Mouse (Mus musculus) limb, embryonic 11.5 days (tissue): Measurements from ENCODE around the gene Rnf167. TPM values are rescaled to one million over a fixed set of nuclear protein-coding genes. Genes with fewer than 3 reads are reported as not detected.

Experiments
- ATAC-seq: fragments of 200-750 bp; cut with Nextera tagmentation; 2 replicates; pipeline ENCODE4 v1.8.0; 2017; ENCODE audit warnings: low read depth; ENCODE audit not compliant: insufficient number of reproducible peaks, low FRiP score, low TSS enrichment
- DNase-seq: peaks from one replicate; pipeline ENCODE4 v3.0.0-alpha.2; 2015; ENCODE audit warnings: low spot score
- H3K27ac ChIP-seq: fragments of 300-500 bp; sonication (generic); replicated peaks from 2 replicates; pipeline ENCODE4 v1.5.1; 2014; ENCODE audit warnings: low read depth, mild to moderate bottlenecking, low read length
- H3K27me3 ChIP-seq: fragments of 300-500 bp; sonication (generic); 2 replicates; pipeline ENCODE4 v1.6.1; 2014; ENCODE audit warnings: mild to moderate bottlenecking, low read length, mixed read lengths; ENCODE audit not compliant: control insufficient read depth, insufficient read depth
- H3K36me3 ChIP-seq: fragments of 300-500 bp; sonication (generic); 2 replicates; pipeline ENCODE4 v1.6.1; 2014; ENCODE audit warnings: mild to moderate bottlenecking, low read length, moderate library complexity, mixed read lengths; ENCODE audit not compliant: control insufficient read depth, insufficient read depth
- H3K4me1 ChIP-seq: fragments of 300-500 bp; sonication (generic); 2 replicates; pipeline ENCODE4 v1.6.1; 2014; ENCODE audit warnings: low read length, mixed read lengths; ENCODE audit not compliant: control insufficient read depth, insufficient read depth
- H3K4me2 ChIP-seq: fragments of 300-500 bp; sonication (generic); 2 replicates; pipeline ENCODE4 v1.6.1; 2014; ENCODE audit warnings: low read depth, mild to moderate bottlenecking, moderate library complexity; ENCODE audit not compliant: severe bottlenecking
- H3K4me3 ChIP-seq: fragments of 300-500 bp; sonication (generic); 2 replicates; pipeline ENCODE4 v1.5.1; 2014; ENCODE audit warnings: low read depth, low read length
- H3K9ac ChIP-seq: fragments of 300-500 bp; sonication (generic); 2 replicates; pipeline ENCODE4 v1.6.1; 2014; ENCODE audit warnings: mild to moderate bottlenecking, low read length
- H3K9me3 ChIP-seq: fragments of 300-500 bp; sonication (generic); 2 replicates; pipeline ENCODE4 v1.6.1; 2016; ENCODE audit warnings: low read length; ENCODE audit not compliant: control insufficient read depth
- WGBS: fragments of 180-500 bp; shearing (Covaris S2); extraction: QIAGEN DNeasy Blood & Tissue Kit; methylation state at CpG from one replicate; pipeline ENCODE4 v1.1.7; 2014; 5-methylcytosine and 5-hydroxymethylcytosine counted together
- polyA plus RNA-seq: library from polyadenylated mRNA; unstranded; fragments of >200 nt; fragmentation: Nextera tagmentation; extraction: Ambion mirVana; gene quantifications from 2 replicates; pipeline ENCODE4 v1.2.1, GENCODE M21; 2014

Rnf167 gene
- polyA plus RNA-seq, 1 experiment from 2014 or later: 99.1 TPM

DNA sequence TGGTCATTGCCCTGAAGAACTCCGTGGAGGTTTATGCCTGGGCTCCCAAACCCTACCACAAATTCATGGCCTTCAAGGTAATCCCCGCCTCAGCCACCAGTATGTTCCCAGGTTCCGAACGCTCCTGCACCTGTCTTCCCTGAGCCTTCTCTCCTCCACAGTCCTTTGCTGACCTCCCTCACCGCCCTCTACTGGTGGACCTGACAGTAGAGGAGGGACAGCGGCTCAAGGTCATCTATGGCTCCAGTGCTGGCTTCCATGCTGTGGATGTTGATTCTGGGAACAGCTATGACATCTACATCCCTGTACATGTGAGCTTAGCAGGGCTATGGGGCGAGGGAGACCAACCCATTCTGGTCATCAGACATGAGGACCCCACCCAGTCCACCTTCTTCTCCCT is 34.5 kb upstream of the Rnf167 start:
- no peak for DNase-seq
- H3K9me3 ChIP-seq: no peaks in the 10 kb centered on the region
- peaks cover 23% of the 10 kb centered on the region for H3K36me3 ChIP-seq
- H3K4me1 ChIP-seq: peaks cover 9% of the 10 kb centered on the region
- 0 out of 2 replicates have a peak, but pooled peaks cover 7% of the 10 kb centered on the region for H3K27me3 ChIP-seq
- H3K4me3 ChIP-seq: no peak overlapping the region
- H3K27ac ChIP-seq: no peak overlapping the region
- H3K4me2 ChIP-seq: no peak overlapping the region
- WGBS: 77% methylated on average over 7 of the region's 7 CpGs
- no peak for ATAC-seq
- no peak overlapping the region for H3K9ac ChIP-seq

- H3K9me3 ChIP-seq: no peaks in the 10 kb centered on the region
- H3K36me3 ChIP-seq: peaks cover 10% of the 10 kb centered on the region
- peak; percentile 66 for DNase-seq
- peaks cover 9% of the 10 kb centered on the region for H3K4me1 ChIP-seq
- H3K27ac ChIP-seq: no peak overlapping the region
- 0 out of 2 replicates have a peak, but pooled peaks cover 7% of the 10 kb centered on the region for H3K27me3 ChIP-seq
- H3K4me2 ChIP-seq: peak overlapping the region; percentile 70
- H3K4me3 ChIP-seq: peak overlapping the region; percentile 25
- 1% methylated on average over 17 of the region's 17 CpGs for WGBS
- peak; percentile 65; the same call in 1 of the 2 replicates for ATAC-seq
- H3K9ac ChIP-seq: peak overlapping the region; percentile 37; the same call in 1 of the 2 replicates
Observed at GRCm38 (mm10) chr11:70615074-70615473, 32.0 kb upstream of the Rnf167 start.

DNA sequence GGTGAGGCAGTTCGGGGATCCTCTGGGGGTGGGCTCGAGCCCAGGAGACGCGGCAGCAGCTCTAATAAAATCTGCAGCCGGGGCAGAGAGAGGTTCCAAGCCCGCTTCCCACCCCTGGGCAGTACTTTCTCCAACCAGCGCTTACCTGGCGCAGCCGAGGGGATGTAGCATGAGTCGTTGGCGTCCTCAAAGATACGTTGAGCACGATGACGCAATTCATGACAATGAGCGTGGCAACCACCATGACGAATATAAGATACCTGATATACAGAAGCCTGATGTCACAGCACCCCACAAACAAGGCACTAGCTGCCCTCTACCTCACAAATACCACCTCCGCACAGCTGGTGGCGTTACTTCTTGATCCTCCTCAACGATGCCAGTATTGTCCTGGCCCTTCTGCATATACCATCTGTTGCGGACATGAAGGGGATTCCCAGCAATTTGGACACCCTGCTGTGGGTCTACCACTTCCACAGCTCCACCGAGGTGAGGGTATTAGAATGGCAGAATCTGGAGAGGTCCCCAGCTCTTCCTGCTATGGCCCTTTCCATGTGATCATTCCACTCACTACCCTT is 31.4 kb upstream of the Rnf167 start, which contains the start of gene 4930544D05Rik:
TSS of gene 4930544D05Rik (plus strand) at position 333 of the 578 bp plus-strand sequence.
- H3K4me1 ChIP-seq: peaks cover 9% of the 10 kb centered on the region
- peak within 1 kb of the TSS; percentile 25 for H3K4me3 ChIP-seq
- DNase-seq: no peak
- ATAC-seq: no peak
- peaks cover 6% of the 10 kb centered on the region for H3K36me3 ChIP-seq
- WGBS: 13% methylated on average over 21 of the region's 21 CpGs
- H3K9me3 ChIP-seq: no peaks in the 10 kb centered on the region
- H3K4me2 ChIP-seq: peak within 1 kb of the TSS; percentile 70
- 0 out of 2 replicates have a peak, but pooled peaks cover 7% of the 10 kb centered on the region for H3K27me3 ChIP-seq
- peak within 1 kb of the TSS; percentile 40; the same call in 1 of the 2 replicates for H3K9ac ChIP-seq
- H3K27ac ChIP-seq: no peak within 1 kb of the TSS

GRCm38 (mm10) chr11:70619101-70619500 is 27.9 kb upstream of the Rnf167 start, which contains the start of gene Chrne:
Gene Chrne (minus strand): TSS chr11:70619216.
- DNase-seq (no peak), ATAC-seq (no peak)
- 0 out of 2 replicates have a peak, but pooled peaks cover 7% of the 10 kb centered on the region for H3K27me3 ChIP-seq
- H3K27ac ChIP-seq: no peak within 1 kb of the TSS
- 37% methylated on average over 1 of the region's 1 CpGs for WGBS
- H3K4me2 ChIP-seq: no peak within 1 kb of the TSS
- no peaks in the 10 kb centered on the region for H3K9me3 ChIP-seq
- no peak within 1 kb of the TSS for H3K9ac ChIP-seq
- peaks cover 9% of the 10 kb centered on the region for H3K4me1 ChIP-seq
- no peak within 1 kb of the TSS; the same call in 1 of the 2 replicates for H3K4me3 ChIP-seq
- no peaks in the 10 kb centered on the region for H3K36me3 ChIP-seq

DNA sequence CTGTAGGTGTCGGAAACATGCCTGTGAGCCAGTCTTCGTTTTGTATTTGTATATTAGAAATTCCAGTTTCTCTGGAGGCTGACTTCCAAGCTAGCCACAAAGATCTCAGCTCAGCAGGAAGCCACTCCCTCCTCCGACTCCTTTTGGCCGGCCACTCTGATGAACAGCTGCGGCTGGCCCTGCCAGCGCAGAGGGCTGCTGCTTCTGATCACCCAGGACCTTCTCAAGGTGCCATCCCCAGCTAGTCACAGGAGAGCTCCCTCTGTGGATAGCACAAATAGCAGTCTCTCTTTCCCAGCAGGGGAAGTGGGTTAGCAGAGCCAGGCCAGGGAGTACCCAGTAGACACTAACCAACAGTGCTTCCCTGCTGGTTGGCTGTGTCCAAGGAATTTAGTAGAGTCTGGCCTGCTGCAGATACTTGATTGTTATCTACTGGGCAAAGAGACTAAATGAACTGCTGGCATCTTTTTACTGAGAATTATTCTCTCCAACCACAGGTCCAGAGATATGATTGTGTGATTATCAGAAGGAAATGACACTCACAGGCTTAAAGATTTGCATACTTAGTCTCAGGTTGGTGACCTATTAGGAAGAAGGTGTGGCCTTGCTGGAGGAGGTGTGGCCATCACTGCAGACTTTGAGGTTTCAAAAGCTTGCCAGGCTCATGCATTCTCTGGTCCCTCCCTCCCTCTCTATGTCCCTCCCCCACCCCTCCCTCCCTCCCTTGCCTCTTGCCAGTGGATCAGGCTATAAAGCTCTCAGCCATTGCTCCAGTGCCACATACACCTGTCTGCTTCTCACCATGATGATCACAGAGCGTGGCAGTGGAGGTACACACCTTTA is 24.8 kb upstream of the Rnf167 start:
- ATAC-seq (no peak), DNase-seq (no peak)
- no peak overlapping the region for H3K4me3 ChIP-seq
- no peak overlapping the region for H3K4me2 ChIP-seq
- H3K27ac ChIP-seq: no peak overlapping the region
- H3K9me3 ChIP-seq: no peaks in the 10 kb centered on the region
- no peaks in the 10 kb centered on the region for H3K4me1 ChIP-seq
- no peaks in the 10 kb centered on the region for H3K27me3 ChIP-seq
- no peaks in the 10 kb centered on the region for H3K36me3 ChIP-seq
- no peak overlapping the region for H3K9ac ChIP-seq
- 40% methylated on average over 7 of the region's 7 CpGs for WGBS

DNA sequence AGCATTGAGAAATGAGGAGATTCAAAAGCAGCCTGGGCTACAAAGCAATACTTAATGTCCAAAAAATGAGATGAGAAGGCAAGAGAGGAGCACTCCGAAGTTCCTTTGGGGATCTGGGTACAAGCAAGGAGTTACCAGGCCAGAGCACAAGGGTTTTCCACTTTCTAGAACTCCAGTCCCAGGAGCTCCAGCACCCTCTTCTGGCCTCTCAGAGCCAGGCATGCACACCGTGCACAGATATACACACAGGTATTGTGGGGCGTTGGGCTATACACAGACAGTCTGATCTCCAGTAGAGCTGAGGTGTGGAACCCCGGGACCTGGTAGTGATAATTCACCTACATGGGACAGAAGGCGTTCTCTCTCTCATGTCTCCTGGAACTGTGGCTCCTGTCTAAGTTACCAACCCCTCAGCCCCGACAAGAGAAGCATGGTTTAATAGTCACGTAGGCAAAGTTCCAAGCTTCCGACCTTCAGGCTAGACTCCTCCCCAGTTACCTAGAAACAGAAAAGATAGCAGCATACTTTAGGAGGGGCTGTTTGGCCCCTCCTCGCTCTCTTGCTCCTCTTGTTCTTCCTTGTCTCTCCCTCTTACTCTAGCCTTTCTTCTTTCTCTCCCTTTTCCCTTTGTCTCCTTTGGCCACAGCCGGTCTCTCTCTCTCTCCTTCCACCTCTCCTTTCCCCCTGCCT is 23.8 kb upstream of the Rnf167 start:
- Histone ChIP-seq H3K27ac (no peak overlapping the region), H3K36me3 (no peaks in the 10 kb centered on the region), H3K4me2 (no peak overlapping the region), H3K4me1 (no peaks in the 10 kb centered on the region), H3K27me3 (no peaks in the 10 kb centered on the region), H3K4me3 (no peak overlapping the region), H3K9me3 (no peaks in the 10 kb centered on the region), H3K9ac (no peak overlapping the region)
- ATAC-seq: no peak
- WGBS: 86% methylated on average over 10 of the region's 10 CpGs
- DNase-seq: no peak

DNA sequence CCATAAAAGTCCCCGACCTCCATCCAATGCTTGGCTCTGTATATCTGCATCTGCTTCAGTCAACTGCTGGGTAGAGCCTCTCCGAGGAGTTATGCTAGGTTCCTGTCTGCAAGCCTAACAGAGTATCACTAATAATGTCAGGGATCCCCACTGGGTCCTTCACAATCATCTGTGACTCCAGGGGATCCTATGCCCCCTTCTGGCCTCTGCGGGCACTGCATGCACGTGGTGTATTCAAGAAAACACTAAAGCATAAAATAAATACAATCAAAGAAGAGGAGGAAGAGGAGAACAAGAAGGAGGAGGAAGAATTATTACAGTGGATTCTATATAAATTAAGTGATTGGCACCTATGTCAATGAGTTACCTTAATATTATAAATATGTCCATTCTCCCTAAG is 21.6 kb upstream of the Rnf167 start:
- Histone ChIP-seq H3K27ac (no peak overlapping the region), H3K4me2 (no peak overlapping the region), H3K9ac (no peak overlapping the region), H3K36me3 (no peaks in the 10 kb centered on the region), H3K4me1 (no peaks in the 10 kb centered on the region), H3K27me3 (no peaks in the 10 kb centered on the region), H3K4me3 (no peak overlapping the region), H3K9me3 (no peaks in the 10 kb centered on the region)
- DNase-seq (peak; percentile 79), ATAC-seq (no peak)
- WGBS: 45% methylated on average over 4 of the region's 4 CpGs

GRCm38 (mm10) chr11:70626877-70627276 is 20.2 kb upstream of the Rnf167 start:
- WGBS: 73% methylated on average over 4 of the region's 4 CpGs

More at GRCm38 (mm10) chr11:70626877-70627276, 20.2 kb upstream of the Rnf167 start:
- Histone ChIP-seq H3K4me3 (no peak overlapping the region), H3K4me2 (no peak overlapping the region), H3K9me3 (no peaks in the 10 kb centered on the region), H3K27me3 (no peaks in the 10 kb centered on the region), H3K9ac (no peak overlapping the region), H3K27ac (no peak overlapping the region), H3K4me1 (no peaks in the 10 kb centered on the region), H3K36me3 (no peaks in the 10 kb centered on the region)
- DNase-seq: no peak
- no peak for ATAC-seq
